Mouse (Mus musculus): ENCODE measurements around the gene Ly6g6e. TPM values are rescaled to one million over a fixed set of nuclear protein-coding genes. Genes with fewer than 3 reads are reported as not detected.

Ly6g6e gene
- polyA plus RNA-seq, 1 experiment, result 1.3 TPM

DNA sequence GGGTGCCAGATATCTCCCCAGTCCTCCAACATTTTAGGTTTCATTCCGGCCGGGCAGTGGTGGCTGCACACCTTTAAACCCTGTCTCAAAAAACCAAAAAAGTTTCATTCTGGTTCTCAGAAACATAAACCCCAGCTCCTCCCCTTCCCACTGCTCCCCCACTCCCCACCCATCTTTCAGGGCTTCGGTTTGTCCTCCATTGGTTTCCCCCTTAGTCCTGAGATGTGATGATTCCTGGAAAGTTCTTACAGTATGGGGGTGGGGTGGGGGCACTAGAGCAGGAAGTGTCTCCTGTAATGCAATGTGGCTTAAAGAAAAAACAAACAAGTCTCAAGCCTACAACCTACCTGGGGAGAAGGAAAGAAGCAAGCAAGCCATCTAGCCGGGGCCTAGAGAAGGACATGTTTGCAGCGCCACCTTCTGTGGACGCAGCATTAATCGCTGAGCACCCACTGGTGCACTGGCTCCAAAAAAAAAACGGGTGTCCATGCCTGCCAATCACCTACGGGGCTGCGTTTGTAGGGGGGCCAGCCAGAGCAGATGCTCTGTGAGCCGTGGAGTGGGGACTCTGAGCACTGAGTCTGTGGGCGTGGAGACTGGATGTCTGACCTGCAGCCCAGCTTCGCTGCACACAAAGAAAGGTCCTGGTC, 29.2 kb downstream of the Ly6g6e start:
- 24% methylated on average over 13 of the region's 13 CpGs for WGBS
- H3K4me1 ChIP-seq (ENCODE audit: control insufficient read depth, insufficient read depth, low read length), result no peaks in the 10 kb centered on the region; the same call in 1 of the 2 replicates
- peak; percentile 68 for TF ChIP-seq CTCF (IDR thresholded peaks at IDR 0.05; ENCODE audit: control insufficient read depth, insufficient read depth, low read length)
- peak; percentile 33; the same call in 1 of the 2 replicates for TF ChIP-seq POLR2A (IDR thresholded peaks at IDR 0.05; ENCODE audit: borderline replicate concordance, control insufficient read depth, low read depth, low read length)
- H3K4me3 ChIP-seq (replicated peaks; ENCODE audit: control insufficient read depth, low read depth, low read length), result no peak overlapping the region
- no peak overlapping the region for H3K27ac ChIP-seq (ENCODE audit: control insufficient read depth, insufficient read depth, low read depth, low read length, poor library complexity)

DNA sequence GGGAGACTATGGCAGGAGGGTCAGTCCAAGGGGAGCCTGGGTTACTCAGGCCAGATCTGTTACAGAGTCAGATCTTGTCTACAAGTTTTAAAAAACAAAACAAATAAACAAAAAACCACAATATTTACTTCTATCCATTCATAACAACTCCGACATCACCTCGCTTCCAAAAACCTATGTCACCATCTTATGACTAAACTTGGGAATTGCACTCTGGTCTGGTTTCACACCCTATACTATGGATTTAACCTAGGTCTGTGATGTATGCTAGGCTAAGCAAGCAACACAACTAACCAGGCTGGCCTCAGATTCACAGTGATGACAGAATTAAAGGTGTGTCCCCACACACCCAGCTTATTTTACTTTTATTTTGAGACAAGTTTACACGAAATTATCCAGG, 29.8 kb downstream of the Ly6g6e start:
- WGBS, result 77% methylated on average over 3 of the region's 3 CpGs
- TF ChIP-seq CTCF (IDR thresholded peaks at IDR 0.05; ENCODE audit: control insufficient read depth, insufficient read depth, low read length), result no peak
- no peak for TF ChIP-seq POLR2A (IDR thresholded peaks at IDR 0.05; ENCODE audit: borderline replicate concordance, control insufficient read depth, low read depth, low read length)
- Histone ChIP-seq H3K4me3 (replicated peaks; ENCODE audit: control insufficient read depth, low read depth, low read length) (no peak overlapping the region), H3K4me1 (ENCODE audit: control insufficient read depth, insufficient read depth, low read length) (no peaks in the 10 kb centered on the region; the same call in 1 of the 2 replicates), H3K27ac (ENCODE audit: control insufficient read depth, insufficient read depth, low read depth, low read length, poor library complexity) (no peak overlapping the region)

DNA sequence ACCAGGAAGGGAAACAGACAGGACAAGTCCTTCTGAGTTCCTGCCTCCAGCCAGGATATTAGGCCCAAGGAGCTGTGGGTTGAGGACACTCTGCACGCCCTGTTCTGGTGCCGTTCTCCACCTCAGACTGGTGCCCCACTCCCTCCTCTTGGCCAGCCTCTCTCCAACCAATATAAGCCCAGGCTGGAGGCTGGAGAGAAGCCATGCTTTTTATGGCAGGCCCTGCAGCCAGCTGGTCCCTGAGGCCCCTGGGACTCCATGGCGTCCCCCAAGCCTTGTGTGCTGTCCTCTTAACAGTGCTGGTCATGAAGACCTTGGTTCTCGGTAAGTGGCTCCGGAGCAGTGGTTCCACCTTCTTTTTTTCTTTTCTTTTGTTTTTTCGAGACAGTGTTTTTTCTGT, 31.4 kb downstream of the Ly6g6e start, which contains the start of gene Ly6g5c:
Ly6g5c (plus strand) TSS at position 183 of the 400 bp plus-strand sequence.
- Histone ChIP-seq H3K4me1 (ENCODE audit: control insufficient read depth, insufficient read depth, low read length) (no peaks in the 10 kb centered on the region; the same call in 1 of the 2 replicates), H3K4me3 (replicated peaks; ENCODE audit: control insufficient read depth, low read depth, low read length) (no peak within 1 kb of the TSS), H3K27ac (ENCODE audit: control insufficient read depth, insufficient read depth, low read depth, low read length, poor library complexity) (no peak within 1 kb of the TSS)
- WGBS, result 82% methylated on average over 6 of the region's 6 CpGs
- TF ChIP-seq CTCF (IDR thresholded peaks at IDR 0.05; ENCODE audit: control insufficient read depth, insufficient read depth, low read length) (no peak), POLR2A (IDR thresholded peaks at IDR 0.05; ENCODE audit: borderline replicate concordance, control insufficient read depth, low read depth, low read length) (no peak)

GRCm38 (mm10) chr17:35111774-35112173, 35.1 kb downstream of the Ly6g6e start:
- TF ChIP-seq CTCF (IDR thresholded peaks at IDR 0.05; ENCODE audit: control insufficient read depth, insufficient read depth, low read length) (no peak), POLR2A (IDR thresholded peaks at IDR 0.05; ENCODE audit: borderline replicate concordance, control insufficient read depth, low read depth, low read length) (no peak)
- Histone ChIP-seq H3K4me1 (ENCODE audit: control insufficient read depth, insufficient read depth, low read length) (peaks cover 2% of the 10 kb centered on the region; the same call in 1 of the 2 replicates), H3K4me3 (replicated peaks; ENCODE audit: control insufficient read depth, low read depth, low read length) (no peak overlapping the region), H3K27ac (ENCODE audit: control insufficient read depth, insufficient read depth, low read depth, low read length, poor library complexity) (no peak overlapping the region)
- 81% methylated on average over 9 of the region's 9 CpGs for WGBS

GRCm38 (mm10) chr17:35115046-35116019, 38.6 kb downstream of the Ly6g6e start, which contains the start of gene Ly6g5b:
TSS of gene Ly6g5b (minus strand) at chr17:35115428.
- TF ChIP-seq POLR2A (IDR thresholded peaks at IDR 0.05; ENCODE audit: borderline replicate concordance, control insufficient read depth, low read depth, low read length) (no peak), CTCF (IDR thresholded peaks at IDR 0.05; ENCODE audit: control insufficient read depth, insufficient read depth, low read length) (peak; percentile 67)
- Histone ChIP-seq H3K4me3 (replicated peaks; ENCODE audit: control insufficient read depth, low read depth, low read length) (no peak within 1 kb of the TSS), H3K27ac (ENCODE audit: control insufficient read depth, insufficient read depth, low read depth, low read length, poor library complexity) (peak within 1 kb of the TSS; percentile 75), H3K4me1 (ENCODE audit: control insufficient read depth, insufficient read depth, low read length) (peaks cover 3% of the 10 kb centered on the region; the same call in 1 of the 2 replicates)
- 77% methylated on average over 8 of the region's 8 CpGs for WGBS

DNA sequence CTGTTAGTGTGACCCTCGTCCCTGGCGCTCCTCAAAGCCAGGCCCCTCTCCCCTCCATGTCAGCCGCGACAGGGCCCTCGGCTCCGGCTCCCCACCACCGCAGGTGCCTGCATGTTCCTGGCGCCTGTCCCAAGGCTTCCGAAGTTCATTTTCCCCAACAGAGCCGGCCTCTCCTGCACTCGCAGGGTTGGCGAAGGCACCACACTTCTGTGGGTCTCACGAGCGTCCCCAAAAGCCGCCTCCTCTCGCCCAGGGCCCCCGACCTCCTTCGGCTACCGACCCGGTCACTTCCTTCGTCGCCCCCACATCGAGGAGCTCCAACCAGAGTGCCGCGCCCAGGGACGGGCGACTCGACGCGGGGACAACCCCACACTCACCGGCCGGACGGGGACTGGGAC, 44.0 kb downstream of the Ly6g6e start:
- peak overlapping the region; percentile 64 for H3K27ac ChIP-seq (ENCODE audit: control insufficient read depth, insufficient read depth, low read depth, low read length, poor library complexity)
- H3K4me1 ChIP-seq (ENCODE audit: control insufficient read depth, insufficient read depth, low read length), result peaks cover 3% of the 10 kb centered on the region; the same call in 1 of the 2 replicates
- H3K4me3 ChIP-seq (replicated peaks; ENCODE audit: control insufficient read depth, low read depth, low read length), result peak overlapping the region; percentile 87
- under 1% methylated on average over 33 of the region's 33 CpGs for WGBS
- no peak for TF ChIP-seq POLR2A (IDR thresholded peaks at IDR 0.05; ENCODE audit: borderline replicate concordance, control insufficient read depth, low read depth, low read length)
- TF ChIP-seq CTCF (IDR thresholded peaks at IDR 0.05; ENCODE audit: control insufficient read depth, insufficient read depth, low read length), result no peak

GRCm38 (mm10) chr17:35121143-35121799, 44.6 kb downstream of the Ly6g6e start, which contains the start of gene Gpank1:
TSS of gene Gpank1 (plus strand) at chr17:35121455.
- WGBS, result under 1% methylated on average over 50 of the region's 50 CpGs
- peak within 1 kb of the TSS; percentile 79 for H3K27ac ChIP-seq (ENCODE audit: control insufficient read depth, insufficient read depth, low read depth, low read length, poor library complexity)
- peak within 1 kb of the TSS; percentile 91 for H3K4me3 ChIP-seq (replicated peaks; ENCODE audit: control insufficient read depth, low read depth, low read length)
- peaks cover 3% of the 10 kb centered on the region; the same call in 1 of the 2 replicates for H3K4me1 ChIP-seq (ENCODE audit: control insufficient read depth, insufficient read depth, low read length)
- TF ChIP-seq POLR2A (IDR thresholded peaks at IDR 0.05; ENCODE audit: borderline replicate concordance, control insufficient read depth, low read depth, low read length) (peak; percentile 66; the same call in 1 of the 2 replicates), CTCF (IDR thresholded peaks at IDR 0.05; ENCODE audit: control insufficient read depth, insufficient read depth, low read length) (no peak)

All from bone marrow, adult 2 months (tissue).